Mouse (Mus musculus) liver, embryonic 15.5 days (tissue): ENCODE measurements around the gene Nup35. TPM values are rescaled to one million over a fixed set of nuclear protein-coding genes. Genes with fewer than 3 reads are reported as not detected.

ENCODE experiments used
- ATAC-seq: fragments of 200-750 bp; cut with Nextera tagmentation; 2 replicates; pipeline ENCODE4 v1.8.0; 2017; ENCODE audit warnings: moderate number of reproducible peaks, mild to moderate bottlenecking, moderate library complexity; ENCODE audit not compliant: insufficient read depth
- H3K27ac ChIP-seq: fragments of 300-500 bp; sonication (generic); replicated peaks from 2 replicates; pipeline ENCODE4 v1.5.1; 2015; ENCODE audit warnings: mild to moderate bottlenecking, inconsistent platforms
- H3K27me3 ChIP-seq: fragments of 300-500 bp; sonication (generic); 2 replicates; pipeline ENCODE4 v1.6.1; 2015; ENCODE audit warnings: mild to moderate bottlenecking, inconsistent platforms
- H3K36me3 ChIP-seq: fragments of 300-500 bp; sonication (generic); replicated peaks from 2 replicates; pipeline ENCODE4 v1.6.1; 2015; ENCODE audit warnings: moderate library complexity, mild to moderate bottlenecking, inconsistent platforms
- H3K4me1 ChIP-seq: fragments of 300-500 bp; sonication (generic); replicated peaks from 2 replicates; pipeline ENCODE4 v1.6.1; 2015; ENCODE audit warnings: inconsistent platforms
- H3K4me2 ChIP-seq: fragments of 300-500 bp; sonication (generic); 2 replicates; pipeline ENCODE4 v1.6.1; 2015; ENCODE audit warnings: moderate library complexity, mild to moderate bottlenecking, inconsistent platforms
- H3K4me3 ChIP-seq: fragments of 300-500 bp; sonication (generic); replicated peaks from 2 replicates; pipeline ENCODE4 v1.5.1; 2015; ENCODE audit warnings: mild to moderate bottlenecking, inconsistent platforms
- H3K9ac ChIP-seq: fragments of 300-500 bp; sonication (generic); 2 replicates; pipeline ENCODE4 v1.6.1; 2015; ENCODE audit warnings: moderate library complexity, mild to moderate bottlenecking, inconsistent platforms
- H3K9me3 ChIP-seq: fragments of 300-500 bp; sonication (generic); replicated peaks from 2 replicates; pipeline ENCODE4 v1.6.1; 2016; ENCODE audit warnings: inconsistent platforms
- WGBS: fragments of 180-500 bp; shearing (Covaris S2); methylation state at CpG from one replicate; pipeline ENCODE4 v1.1.7; 2015; ENCODE audit warnings: mixed read lengths; ENCODE audit not compliant: insufficient replicate concordance; 5-methylcytosine and 5-hydroxymethylcytosine counted together
- polyA plus RNA-seq: library from polyadenylated mRNA; unstranded; fragments of >200 nt; fragmentation: Nextera tagmentation; extraction: Ambion mirVana; gene quantifications from 2 replicates; pipeline ENCODE4 v1.2.1, GENCODE M21; 2015

The Nup35 gene
- polyA plus RNA-seq, 1 experiment from 2014 or later: 27.9 TPM

DNA sequence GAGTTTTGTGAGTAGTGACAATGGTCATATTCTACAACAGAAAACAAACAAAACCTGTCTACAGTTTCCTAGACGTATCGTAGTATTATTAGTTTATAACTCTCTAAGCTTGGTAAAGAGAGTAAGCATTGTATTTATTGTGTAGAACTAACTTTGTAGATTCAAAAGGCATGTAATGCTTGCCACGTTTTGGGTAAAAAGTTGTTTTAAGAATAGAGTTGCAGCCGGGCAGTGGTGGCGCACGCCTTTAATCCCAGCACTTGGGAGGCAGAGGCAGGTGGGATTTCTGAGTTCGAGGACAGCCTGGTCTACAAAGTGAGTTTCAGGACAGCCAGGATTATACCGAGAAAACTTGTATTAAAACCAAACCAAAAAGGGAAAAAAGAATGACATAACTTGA lies 22.4 kb downstream of the Nup35 start:
- H3K9ac ChIP-seq: peak overlapping the region; percentile 81
- H3K27ac ChIP-seq: no peak overlapping the region; the same call in 1 of the 2 replicates
- WGBS: 6% methylated on average over 8 of the region's 8 CpGs
- no peaks in the 10 kb centered on the region for H3K27me3 ChIP-seq
- peaks cover 19% of the 10 kb centered on the region for H3K36me3 ChIP-seq
- no peak for ATAC-seq
- H3K4me1 ChIP-seq: peaks cover 9% of the 10 kb centered on the region
- no peaks in the 10 kb centered on the region for H3K9me3 ChIP-seq
- H3K4me3 ChIP-seq: peak overlapping the region; percentile 96
- H3K4me2 ChIP-seq: peak overlapping the region; percentile 70

DNA sequence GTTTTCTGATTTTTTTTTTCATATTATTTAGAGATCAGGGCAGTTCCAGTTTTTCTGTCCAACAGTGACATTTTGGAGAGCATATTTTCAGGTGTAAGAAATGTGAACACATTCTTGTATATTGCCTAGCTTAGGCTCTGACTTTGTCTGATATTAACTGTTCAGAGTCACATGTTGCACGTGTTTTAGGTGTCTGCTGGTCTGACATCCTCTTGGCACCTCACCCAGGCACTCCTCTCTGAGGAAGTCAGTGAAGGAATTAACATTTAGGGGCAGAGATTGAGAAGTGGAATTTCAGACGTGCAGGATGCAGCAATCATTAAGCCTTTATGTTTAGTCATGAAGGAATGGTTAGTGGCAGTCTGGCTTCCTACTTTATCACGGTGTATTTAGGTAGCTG lies 22.8 kb downstream of the Nup35 start:
- Histone ChIP-seq H3K36me3 (peaks cover 23% of the 10 kb centered on the region), H3K9ac (0 out of 2 replicates have a peak overlapping the region, but pooled peaks have one; percentile 1), H3K9me3 (no peaks in the 10 kb centered on the region), H3K4me1 (peaks cover 9% of the 10 kb centered on the region), H3K4me2 (peak overlapping the region; percentile 70), H3K27ac (no peak overlapping the region), H3K27me3 (no peaks in the 10 kb centered on the region), H3K4me3 (peak overlapping the region; percentile 96)
- WGBS: 23% methylated on average over 3 of the region's 3 CpGs
- no peak for ATAC-seq

DNA sequence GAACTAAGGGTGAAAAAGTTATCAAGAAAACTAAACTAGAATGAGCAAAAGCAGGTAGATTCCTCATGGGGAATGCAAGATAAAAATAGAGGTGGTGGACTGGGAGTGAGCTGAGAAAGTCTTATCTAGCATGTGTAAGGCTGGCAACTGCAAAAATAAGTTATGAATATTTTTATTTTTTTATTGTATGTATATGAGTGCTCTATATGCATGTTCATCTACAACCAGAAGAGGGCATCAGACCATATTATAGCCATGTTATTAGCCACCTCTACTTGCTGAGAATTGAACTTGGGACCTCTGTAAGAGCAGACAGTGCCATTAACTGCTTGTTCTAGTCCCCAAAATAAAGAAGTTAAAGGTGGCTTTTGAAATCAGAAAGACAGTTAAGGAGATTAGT lies 44.4 kb downstream of the Nup35 start:
- H3K9me3 ChIP-seq: no peaks in the 10 kb centered on the region
- no peak for ATAC-seq
- no peak overlapping the region for H3K4me2 ChIP-seq
- no peaks in the 10 kb centered on the region for H3K27me3 ChIP-seq
- no peak overlapping the region for H3K4me3 ChIP-seq
- no peaks in the 10 kb centered on the region for H3K4me1 ChIP-seq
- H3K9ac ChIP-seq: no peak overlapping the region
- H3K27ac ChIP-seq: no peak overlapping the region
- H3K36me3 ChIP-seq: peaks cover 24% of the 10 kb centered on the region

DNA sequence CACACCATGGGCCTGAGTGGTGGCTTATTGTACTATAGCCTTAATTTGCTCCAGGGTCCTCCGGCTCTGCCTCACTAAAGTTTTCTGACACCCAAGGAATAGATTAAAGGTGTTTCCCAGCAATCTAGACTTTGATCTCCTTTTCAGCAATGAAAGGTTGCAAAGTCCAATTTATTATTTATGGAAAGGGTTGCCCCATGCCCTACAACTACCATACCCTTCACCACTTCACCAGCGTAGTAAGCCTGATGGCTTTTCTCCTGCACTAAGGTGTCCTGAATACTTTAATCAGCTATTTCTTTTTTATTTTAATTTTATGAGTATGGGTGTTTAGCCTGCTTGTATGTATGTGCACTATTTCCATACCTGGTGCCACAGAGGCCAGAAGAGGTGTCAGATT lies 45.6 kb downstream of the Nup35 start:
- Histone ChIP-seq H3K4me2 (no peak overlapping the region), H3K4me1 (no peaks in the 10 kb centered on the region), H3K36me3 (peaks cover 16% of the 10 kb centered on the region), H3K27me3 (no peaks in the 10 kb centered on the region), H3K9ac (no peak overlapping the region), H3K4me3 (no peak overlapping the region), H3K27ac (no peak overlapping the region), H3K9me3 (no peaks in the 10 kb centered on the region)
- ATAC-seq: no peak
- WGBS: 83% methylated on average over 2 of the region's 2 CpGs

DNA sequence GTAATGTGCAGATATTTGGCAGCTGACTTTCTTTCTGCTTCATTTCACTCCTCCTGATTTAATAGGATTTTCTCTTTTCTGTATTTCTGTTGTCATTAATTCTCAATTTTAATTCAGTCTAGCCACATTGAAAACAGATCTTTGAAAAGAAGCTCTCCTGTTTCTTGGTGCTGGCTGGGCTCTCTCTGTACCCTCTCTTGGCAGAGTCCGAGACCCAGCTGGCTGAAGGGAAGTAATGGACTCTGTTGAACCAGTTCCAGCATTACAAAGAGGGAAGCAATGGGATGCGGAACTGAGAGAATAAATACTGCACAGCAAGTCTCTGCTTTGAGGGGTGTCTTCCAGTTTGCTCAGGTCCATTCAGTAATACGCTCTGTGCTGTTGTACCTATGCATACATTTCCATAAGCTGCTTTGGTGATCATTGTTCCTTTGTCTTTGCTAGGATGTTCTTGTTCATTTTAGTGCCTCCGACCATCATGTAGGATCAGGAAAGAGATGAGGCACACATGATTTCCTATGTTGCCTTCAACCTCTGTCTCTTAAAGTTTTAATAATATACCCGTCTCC lies 50.4 kb downstream of the Nup35 start:
- Histone ChIP-seq H3K4me2 (no peak overlapping the region), H3K27ac (no peak overlapping the region), H3K4me3 (no peak overlapping the region), H3K9ac (no peak overlapping the region), H3K27me3 (no peaks in the 10 kb centered on the region), H3K4me1 (no peaks in the 10 kb centered on the region), H3K9me3 (no peaks in the 10 kb centered on the region), H3K36me3 (peaks cover 2% of the 10 kb centered on the region; the same call in 1 of the 2 replicates)
- 75% methylated on average over 5 of the region's 5 CpGs for WGBS
- ATAC-seq: no peak

DNA sequence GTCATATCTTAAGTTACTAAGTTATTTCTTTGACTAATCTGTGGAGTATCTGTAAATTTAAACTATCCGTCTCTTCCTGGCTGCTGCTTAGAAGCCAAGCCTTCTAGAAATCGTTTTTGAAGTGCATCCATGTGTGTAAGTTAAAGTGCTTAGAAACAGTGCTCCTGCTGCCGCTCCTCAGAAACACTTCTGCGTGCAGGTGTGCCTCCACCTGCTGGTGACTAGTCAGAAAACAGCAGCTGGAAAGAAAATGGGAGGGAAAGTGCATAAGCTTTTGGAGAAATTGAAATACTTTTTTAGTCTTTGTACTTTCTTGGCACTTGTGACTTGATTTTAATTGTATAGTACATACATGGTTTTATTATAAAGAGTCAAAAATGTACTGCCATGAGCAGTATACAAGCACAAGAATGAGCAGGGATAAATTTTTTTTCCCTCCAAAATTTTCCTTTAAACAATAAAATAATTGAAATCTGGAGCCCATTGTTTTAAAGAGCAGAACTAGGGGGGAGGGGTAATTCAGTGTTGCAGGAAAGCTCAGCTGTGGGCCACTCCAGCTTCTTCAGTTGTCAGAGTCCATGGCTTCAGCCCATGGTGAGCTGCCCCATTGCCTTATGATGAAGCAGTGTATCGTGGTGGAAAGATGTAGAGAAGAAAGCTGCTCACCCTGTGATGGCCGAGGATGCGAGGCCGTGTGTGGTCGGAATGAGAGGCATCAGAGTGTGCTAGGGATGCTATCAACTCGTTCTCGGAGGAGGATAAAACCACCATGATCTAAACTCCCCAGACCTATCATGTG lies 53.0 kb downstream of the Nup35 start:
- WGBS: 65% methylated on average over 11 of the region's 11 CpGs
- H3K4me2 ChIP-seq: no peak overlapping the region
- H3K36me3 ChIP-seq: peaks cover 2% of the 10 kb centered on the region; the same call in 1 of the 2 replicates
- no peak overlapping the region for H3K27ac ChIP-seq
- no peak overlapping the region for H3K4me3 ChIP-seq
- no peak for ATAC-seq
- H3K27me3 ChIP-seq: no peaks in the 10 kb centered on the region
- no peaks in the 10 kb centered on the region for H3K4me1 ChIP-seq
- H3K9me3 ChIP-seq: no peaks in the 10 kb centered on the region
- no peak overlapping the region for H3K9ac ChIP-seq

DNA sequence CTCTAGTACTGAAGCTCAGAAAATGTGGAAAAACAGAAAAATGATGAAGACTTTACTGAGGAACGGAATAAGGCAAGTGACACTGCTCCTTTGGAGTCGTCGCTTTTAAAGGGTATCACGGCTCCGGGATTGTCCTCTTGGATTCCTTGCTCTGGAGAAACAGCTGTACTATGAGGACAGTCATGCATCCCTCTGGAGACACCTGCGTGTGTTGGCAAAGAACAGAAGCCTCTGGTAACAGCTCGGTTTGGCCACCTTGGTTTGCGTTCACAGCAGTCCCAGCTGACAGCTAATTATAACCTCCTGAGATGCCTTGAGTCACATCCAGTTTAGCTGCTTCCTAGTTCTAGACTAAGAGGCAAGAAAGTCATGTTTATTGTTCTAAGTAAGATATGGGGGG lies 61.8 kb downstream of the Nup35 start:
- Histone ChIP-seq H3K4me1 (no peaks in the 10 kb centered on the region), H3K9ac (no peak overlapping the region), H3K4me2 (no peak overlapping the region), H3K27me3 (no peaks in the 10 kb centered on the region), H3K27ac (no peak overlapping the region), H3K9me3 (no peaks in the 10 kb centered on the region), H3K4me3 (no peak overlapping the region), H3K36me3 (no peaks in the 10 kb centered on the region)
- 73% methylated on average over 8 of the region's 8 CpGs for WGBS
- no peak for ATAC-seq

DNA sequence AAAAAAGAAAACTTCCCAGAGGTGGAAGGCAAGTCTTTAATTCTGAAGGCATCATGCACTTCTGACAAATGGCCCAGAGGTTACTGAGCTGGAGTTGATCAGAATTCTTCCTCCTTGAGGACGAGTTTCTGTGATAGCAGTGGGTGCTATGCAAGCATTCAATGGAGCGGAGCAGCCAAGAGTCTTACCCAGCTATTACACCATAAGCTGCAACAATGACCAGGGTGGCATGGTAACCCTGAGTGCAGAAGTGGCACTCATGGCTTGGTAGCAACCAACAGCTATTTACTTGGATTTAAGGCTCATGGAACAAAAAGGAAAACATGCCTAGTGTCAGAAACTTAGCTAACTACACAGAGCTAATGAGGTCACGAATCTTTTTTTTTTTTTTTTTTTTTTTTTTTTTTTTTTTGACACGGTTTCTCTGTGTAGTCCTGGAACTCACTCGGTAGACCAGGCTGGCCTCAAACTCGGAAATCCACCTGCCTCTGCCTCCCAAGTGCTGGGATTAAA lies 66.7 kb downstream of the Nup35 start:
- Histone ChIP-seq H3K9me3 (no peaks in the 10 kb centered on the region), H3K4me3 (no peak overlapping the region), H3K4me1 (no peaks in the 10 kb centered on the region), H3K27ac (no peak overlapping the region), H3K36me3 (no peaks in the 10 kb centered on the region), H3K4me2 (no peak overlapping the region), H3K27me3 (no peaks in the 10 kb centered on the region), H3K9ac (no peak overlapping the region)
- no peak for ATAC-seq
- 59% methylated on average over 6 of the region's 6 CpGs for WGBS

DNA sequence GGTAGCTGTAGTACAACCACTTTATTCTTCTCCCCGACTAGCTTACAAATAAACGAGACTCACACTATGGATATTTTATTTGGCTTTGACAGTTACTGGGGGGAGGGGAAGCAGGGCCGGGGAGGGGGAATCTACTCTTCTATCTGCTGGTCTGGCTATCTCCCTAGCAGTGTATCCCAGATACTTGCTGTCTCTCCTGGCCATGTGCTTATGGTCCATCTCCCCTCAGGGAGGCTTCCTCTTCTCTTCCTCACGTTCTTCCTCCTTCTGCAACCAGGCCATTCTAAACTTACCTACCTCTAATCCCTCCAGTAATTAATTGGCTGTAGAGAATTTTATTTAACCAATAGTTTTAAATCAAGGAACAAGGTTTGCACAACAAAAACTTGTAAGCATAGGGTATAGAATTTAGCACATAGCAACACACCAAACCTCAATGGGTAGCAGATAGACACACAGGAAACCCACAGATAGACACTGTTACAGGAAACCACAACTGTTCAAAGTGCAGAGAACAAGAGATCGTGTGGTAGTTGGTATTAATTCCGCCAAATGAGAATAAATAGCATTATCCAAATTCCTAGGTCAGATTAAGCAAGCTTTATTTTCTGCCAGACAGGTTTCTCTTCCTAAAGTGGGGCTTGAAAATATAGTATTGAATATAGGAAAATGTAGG lies 67.5 kb downstream of the Nup35 start:
- H3K36me3 ChIP-seq: no peaks in the 10 kb centered on the region
- no peak overlapping the region for H3K27ac ChIP-seq
- no peak overlapping the region for H3K9ac ChIP-seq
- no peak overlapping the region for H3K4me3 ChIP-seq
- H3K27me3 ChIP-seq: no peaks in the 10 kb centered on the region
- no peaks in the 10 kb centered on the region for H3K4me1 ChIP-seq
- no peaks in the 10 kb centered on the region for H3K9me3 ChIP-seq
- ATAC-seq: no peak
- 13% methylated on average over 6 of the region's 6 CpGs for WGBS
- H3K4me2 ChIP-seq: no peak overlapping the region

DNA sequence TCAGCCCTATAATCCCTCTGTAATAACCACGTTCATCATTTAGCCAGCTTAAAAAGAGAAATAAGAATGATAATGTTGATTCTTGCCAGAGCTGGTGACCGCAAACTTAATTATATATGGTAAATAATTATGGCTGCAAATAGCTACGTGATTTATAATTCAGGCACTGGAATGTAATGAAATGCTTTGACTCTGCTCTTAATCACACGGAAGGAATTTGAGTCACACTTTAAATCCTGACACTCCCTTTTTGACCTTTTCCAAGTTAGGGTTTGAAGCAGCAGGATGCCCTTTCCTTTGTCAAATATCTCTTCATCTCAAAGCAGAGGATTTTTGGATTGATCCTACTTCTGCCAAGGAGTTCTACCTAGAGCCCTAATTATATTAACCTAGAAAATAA lies 71.2 kb downstream of the Nup35 start:
- Histone ChIP-seq H3K27ac (no peak overlapping the region), H3K27me3 (no peaks in the 10 kb centered on the region), H3K9me3 (no peaks in the 10 kb centered on the region), H3K4me1 (no peaks in the 10 kb centered on the region), H3K4me2 (no peak overlapping the region), H3K36me3 (no peaks in the 10 kb centered on the region), H3K9ac (no peak overlapping the region), H3K4me3 (no peak overlapping the region)
- ATAC-seq: no peak
- 68% methylated on average over 4 of the region's 4 CpGs for WGBS

DNA sequence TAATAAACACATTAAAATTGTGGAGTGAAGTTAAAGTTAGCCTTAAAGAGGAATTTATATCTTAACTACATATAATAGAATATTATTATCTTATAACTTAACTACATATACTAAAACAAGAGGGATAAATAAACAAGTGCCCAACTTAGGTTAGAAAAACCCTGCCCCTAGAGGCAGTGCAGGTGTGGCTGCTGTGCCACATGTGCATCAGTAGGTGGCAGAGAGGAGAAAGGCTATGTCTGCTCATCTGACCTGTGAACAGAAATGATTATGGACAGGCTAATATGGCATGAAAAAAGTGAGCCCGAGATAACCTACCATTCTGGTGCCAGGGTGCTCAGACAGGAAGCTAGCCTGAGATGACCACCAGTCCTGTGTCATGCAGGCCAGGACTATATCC lies 90.4 kb downstream of the Nup35 start:
- H3K27ac ChIP-seq: no peak overlapping the region
- no peaks in the 10 kb centered on the region for H3K4me1 ChIP-seq
- H3K9ac ChIP-seq: no peak overlapping the region
- no peaks in the 10 kb centered on the region for H3K27me3 ChIP-seq
- H3K9me3 ChIP-seq: no peaks in the 10 kb centered on the region
- H3K4me3 ChIP-seq: no peak overlapping the region
- H3K36me3 ChIP-seq: no peaks in the 10 kb centered on the region
- no peak for ATAC-seq
- H3K4me2 ChIP-seq: no peak overlapping the region
- WGBS: 36% methylated on average over 1 of the region's 1 CpGs
